Mouse (Mus musculus) ES-E14 (cell line): ENCODE results near the gene Fbxo22. TPM values are rescaled to one million over a fixed set of nuclear protein-coding genes. Genes with fewer than 3 reads are reported as not detected.

Source experiments
- DNase-seq: peaks from one replicate; pipeline ENCODE4 v3.0.0-alpha.2; 2013; ENCODE audit warnings: low read depth, low spot score
- H3K27ac ChIP-seq: 2 replicates; pipeline ENCODE4 v1.5.1; 2012; ENCODE audit warnings: low read depth, mild to moderate bottlenecking, low read length, moderate library complexity, mixed read lengths; ENCODE audit not compliant: poor library complexity, insufficient read depth, severe bottlenecking
- H3K36me3 ChIP-seq: 2 replicates; pipeline ENCODE4 v1.6.1; 2012; ENCODE audit warnings: mild to moderate bottlenecking, low read length, moderate library complexity, mixed read lengths; ENCODE audit not compliant: control insufficient read depth, poor library complexity, insufficient read depth, severe bottlenecking
- H3K4me1 ChIP-seq, 2 experiments: fragments of 150-350 bp in 1 of 2; sonication (generic) in 1 of 2; 2 replicates each; pipeline ENCODE4 v1.6.1; 2012; ENCODE audit warnings: low read length in 2 of 2, mild to moderate bottlenecking in 1 of 2, mixed read lengths in 1 of 2; ENCODE audit not compliant: control insufficient read depth in 2 of 2, insufficient read depth in 2 of 2, poor library complexity in 1 of 2
- H3K4me3 ChIP-seq, 2 experiments: fragments of 150-350 bp in 1 of 2; sonication (generic) in 1 of 2; 2 replicates each; pipeline ENCODE4 v1.5.1; 2012; ENCODE audit warnings: low read length in 2 of 2, low read depth in 1 of 2, mild to moderate bottlenecking in 1 of 2, mixed read lengths in 1 of 2; ENCODE audit not compliant: insufficient read depth in 1 of 2, poor library complexity in 1 of 2, severe bottlenecking in 1 of 2
- H3K9ac ChIP-seq: 2 replicates; pipeline ENCODE4 v1.6.1; 2012; ENCODE audit warnings: low read depth, mild to moderate bottlenecking, low read length, mixed read lengths; ENCODE audit not compliant: poor library complexity, insufficient read depth, severe bottlenecking
- H3K9me3 ChIP-seq: fragments of 150-350 bp; sonication (generic); 2 replicates; pipeline ENCODE4 v1.6.1; 2012; ENCODE audit warnings: low read depth, mild to moderate bottlenecking, low read length; ENCODE audit not compliant: control insufficient read depth, insufficient read depth
- CHD2 ChIP-seq: IDR thresholded peaks from 2 replicates; pipeline ENCODE4 v1.6.1; 2014; ENCODE audit warnings: mild to moderate bottlenecking, low read depth, low read length, inconsistent platforms
- HCFC1 ChIP-seq: IDR thresholded peaks from 2 replicates; pipeline ENCODE4 v1.6.1; 2012; ENCODE audit warnings: low read length, inconsistent platforms, borderline replicate concordance; ENCODE audit not compliant: insufficient read depth
- MAFK ChIP-seq: IDR thresholded peaks from 2 replicates; pipeline ENCODE4 v1.6.1; 2014; ENCODE audit warnings: mild to moderate bottlenecking, low read depth, low read length, inconsistent platforms; ENCODE audit not compliant: insufficient read depth
- ZC3H11A ChIP-seq: IDR thresholded peaks from 2 replicates; pipeline ENCODE4 v1.6.1; 2012; ENCODE audit warnings: low read depth, mild to moderate bottlenecking, inconsistent platforms, low read length, borderline replicate concordance
- ZNF384 ChIP-seq: IDR thresholded peaks from 2 replicates; pipeline ENCODE4 v1.6.1; 2012; ENCODE audit warnings: low read depth, low read length, inconsistent platforms
- in situ Hi-C, 2 experiments: fragments of 600-800 bp; cut with MboI; formaldehyde crosslinking; loops; one replicate each; pipeline ENCODE4 v1.15.1; 2025; ENCODE audit warnings: low sequenced_read_pairs in 2 of 2, inconsistent platforms in 1 of 2; ENCODE audit not compliant: unreplicated experiment in 2 of 2
- total RNA-seq: library from RNA; depleted of rRNA; stranded (reverse); fragments of 300-350 nt; gene quantifications from 2 replicates; pipeline ENCODE4 v1.2.3, GENCODE M21; 2012

Gene Fbxo22
- total RNA-seq, 1 experiment: 60.5 TPM

DNA sequence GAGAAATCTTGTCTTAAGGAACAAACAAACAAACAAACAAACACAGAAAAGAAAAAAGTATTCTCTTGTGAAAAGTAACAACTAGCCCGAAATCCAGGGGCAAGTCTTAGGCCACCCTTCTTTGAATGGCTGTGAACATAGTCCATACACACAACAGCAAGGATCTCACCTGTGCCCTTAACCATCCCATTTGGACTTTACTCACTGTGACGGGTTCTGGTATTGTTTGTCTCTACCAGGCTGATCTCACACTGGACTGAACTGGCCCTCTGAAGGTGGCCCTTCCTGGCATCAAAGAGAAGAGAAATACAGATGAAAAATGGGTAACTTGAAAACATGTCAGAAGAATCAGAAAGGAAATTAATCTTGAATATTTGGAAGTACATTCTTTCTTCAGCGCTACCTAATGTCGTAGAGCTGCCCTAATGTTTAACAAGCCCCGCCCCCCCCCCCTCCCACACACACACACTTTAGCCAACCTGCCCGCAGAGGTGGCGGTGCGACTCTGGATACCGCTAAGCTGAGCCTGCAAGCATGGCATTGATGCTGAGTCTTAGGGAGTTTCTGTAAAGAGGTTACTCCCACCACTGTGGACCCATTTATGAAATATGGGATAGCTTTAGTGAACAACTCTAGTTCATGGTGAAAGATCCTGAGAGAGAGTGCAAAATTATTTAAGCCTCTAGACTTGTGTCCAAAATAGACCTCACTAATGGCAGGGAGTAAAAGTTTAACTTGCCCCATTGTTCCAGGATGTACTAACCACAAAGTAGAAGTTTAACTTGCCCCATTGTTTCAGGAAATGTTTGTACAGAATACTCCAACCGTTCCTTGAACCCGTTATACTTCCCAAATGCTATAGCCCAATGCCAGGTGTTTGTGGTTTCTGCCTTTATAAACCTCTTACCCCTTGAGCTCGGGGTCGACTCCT, 27.8 kb downstream of the Fbxo22 start:
- in situ Hi-C loops: no loop called here
- no peak for DNase-seq
- H3K4me3 ChIP-seq: no peak overlapping the region
- no peaks in the 10 kb centered on the region for H3K9me3 ChIP-seq
- TF ChIP-seq ZNF384: no peak
- no peak for TF ChIP-seq ZC3H11A
- TF ChIP-seq CHD2: no peak
- TF ChIP-seq HCFC1: no peak
- TF ChIP-seq MAFK: no peak
- peaks cover 2% of the 10 kb centered on the region; the same call in 1 of the 2 replicates for H3K36me3 ChIP-seq
- H3K4me1 ChIP-seq: peaks cover 2 to 7% of the 10 kb centered on the region in 2 experiments; a peak in 3 of 4 replicates
- no peak overlapping the region for H3K9ac ChIP-seq
- H3K27ac ChIP-seq: no peak overlapping the region

DNA sequence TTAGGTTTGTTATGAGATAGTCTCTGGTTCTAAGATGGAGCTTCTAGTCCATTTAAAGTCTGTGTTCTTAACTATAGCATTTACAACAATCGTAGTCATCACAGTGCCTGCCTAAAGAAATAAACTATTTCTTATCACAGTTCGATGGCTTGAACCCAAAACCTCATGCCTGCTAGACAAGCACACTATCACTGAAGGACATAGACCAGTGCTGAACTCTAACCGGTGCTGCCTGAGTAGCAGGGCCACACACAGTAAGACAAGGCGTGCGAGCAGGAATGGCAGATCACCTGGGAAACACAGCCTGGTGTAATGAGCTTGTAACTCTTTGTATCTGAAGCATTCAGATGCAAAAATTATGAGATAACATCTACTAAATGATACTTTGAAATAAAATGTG, 32.1 kb downstream of the Fbxo22 start:
- H3K4me3 ChIP-seq: no peak overlapping the region
- no peak for TF ChIP-seq ZNF384
- no peak for TF ChIP-seq ZC3H11A
- no peak for TF ChIP-seq MAFK
- no peak for TF ChIP-seq HCFC1
- TF ChIP-seq CHD2: no peak
- no peak overlapping the region for H3K27ac ChIP-seq
- no peaks in the 10 kb centered on the region for H3K9me3 ChIP-seq
- no peak for DNase-seq
- in situ Hi-C loops: no loop called here
- no peak overlapping the region for H3K9ac ChIP-seq
- peaks cover 0 to 3% of the 10 kb centered on the region in 2 experiments; a peak in 1 of 4 replicates for H3K4me1 ChIP-seq
- no peaks in the 10 kb centered on the region for H3K36me3 ChIP-seq

DNA sequence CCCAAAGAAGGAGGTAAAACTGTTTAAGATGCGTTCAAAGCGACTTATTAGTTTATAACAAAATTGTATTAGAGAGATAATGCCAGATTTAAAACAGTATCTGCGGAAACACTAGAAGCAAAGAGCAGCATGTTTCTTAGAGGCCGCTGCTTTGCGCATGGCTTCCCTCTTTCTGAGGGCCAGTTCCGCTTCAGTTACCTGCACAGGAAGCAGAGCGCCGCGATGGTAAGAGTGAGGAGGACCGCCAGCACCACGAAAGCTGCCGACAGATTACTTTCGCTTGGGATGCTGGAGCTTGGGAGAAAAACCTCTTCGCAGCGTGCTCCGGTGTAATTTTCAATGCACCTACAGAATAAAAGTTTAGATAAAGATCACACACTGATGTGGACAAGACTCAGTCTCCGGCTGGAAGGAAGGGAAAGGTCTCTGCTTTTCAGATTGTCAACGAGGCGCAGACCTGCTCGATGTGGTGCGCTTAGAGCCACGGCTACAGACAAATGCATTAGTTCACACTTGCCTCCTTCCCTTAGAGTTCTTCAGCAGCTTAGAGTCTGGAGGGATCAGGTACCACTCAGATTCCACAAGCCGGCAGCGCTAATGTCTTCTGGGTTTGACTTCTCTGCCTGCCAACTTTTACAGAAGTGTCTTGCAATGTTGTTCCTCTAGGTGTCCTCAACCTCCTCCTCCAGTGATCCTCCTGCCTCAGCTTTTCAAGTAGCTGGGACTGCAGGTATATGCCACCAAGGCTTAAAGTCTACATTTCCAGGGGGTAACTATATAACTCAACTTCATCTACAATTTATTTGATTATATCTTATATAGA, 33.3 kb downstream of the Fbxo22 start:
- no peak for DNase-seq

DNA sequence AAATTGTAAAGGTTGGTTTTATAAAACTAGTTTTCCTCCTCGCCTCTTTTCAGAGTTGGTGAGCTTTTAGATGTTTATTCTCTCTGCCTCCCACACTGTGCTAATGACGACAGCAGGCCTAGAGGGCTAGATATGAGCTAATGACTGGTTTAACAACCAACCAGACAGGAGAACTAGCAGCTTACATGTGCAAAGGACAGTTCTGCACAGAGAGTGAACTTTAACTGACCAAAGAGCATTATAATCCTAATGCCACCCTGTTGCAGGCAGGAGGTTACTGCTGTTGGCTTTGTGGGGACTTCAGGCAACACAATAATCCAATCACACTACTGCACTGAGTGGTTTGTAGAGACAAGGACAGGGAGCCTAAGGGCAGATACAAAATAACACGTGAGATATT, 34.6 kb downstream of the Fbxo22 start:
- in situ Hi-C loops: no loop called here
- no peak for TF ChIP-seq HCFC1
- TF ChIP-seq MAFK: no peak
- TF ChIP-seq CHD2: no peak
- TF ChIP-seq ZNF384: no peak
- TF ChIP-seq ZC3H11A: no peak
- Histone ChIP-seq H3K4me1 (peaks cover 0 to 3% of the 10 kb centered on the region in 2 experiments; a peak in 1 of 4 replicates), H3K4me3 (no peak overlapping the region), H3K9ac (no peak overlapping the region), H3K9me3 (no peaks in the 10 kb centered on the region), H3K36me3 (no peaks in the 10 kb centered on the region), H3K27ac (no peak overlapping the region)
- no peak for DNase-seq

More for the DNA sequence above, 33.3 kb downstream of the Fbxo22 start:
- Histone ChIP-seq H3K9me3 (no peaks in the 10 kb centered on the region), H3K4me1 (peaks cover 0 to 3% of the 10 kb centered on the region in 2 experiments; a peak in 1 of 4 replicates), H3K36me3 (no peaks in the 10 kb centered on the region), H3K9ac (peak overlapping the region; percentile 30; the same call in 1 of the 2 replicates), H3K27ac (no peak overlapping the region), H3K4me3 (peak overlapping the region; percentile 36 to 59)
- no peak for TF ChIP-seq ZNF384
- TF ChIP-seq ZC3H11A: no peak
- TF ChIP-seq CHD2: no peak
- TF ChIP-seq HCFC1: no peak
- TF ChIP-seq MAFK: no peak
- in situ Hi-C loops: no loop called here
